Mouse (Mus musculus): ENCODE results near the gene Dhx37.
A peak's percentile ranks its signal among the peaks of the same experiment; 100 is the strongest.
"Not testable (repeated sequence)": the region's sequence is repeated elsewhere in the genome, so short reads cannot be mapped to it uniquely, and the experiment has no call there.

Gene Dhx37

DNA sequence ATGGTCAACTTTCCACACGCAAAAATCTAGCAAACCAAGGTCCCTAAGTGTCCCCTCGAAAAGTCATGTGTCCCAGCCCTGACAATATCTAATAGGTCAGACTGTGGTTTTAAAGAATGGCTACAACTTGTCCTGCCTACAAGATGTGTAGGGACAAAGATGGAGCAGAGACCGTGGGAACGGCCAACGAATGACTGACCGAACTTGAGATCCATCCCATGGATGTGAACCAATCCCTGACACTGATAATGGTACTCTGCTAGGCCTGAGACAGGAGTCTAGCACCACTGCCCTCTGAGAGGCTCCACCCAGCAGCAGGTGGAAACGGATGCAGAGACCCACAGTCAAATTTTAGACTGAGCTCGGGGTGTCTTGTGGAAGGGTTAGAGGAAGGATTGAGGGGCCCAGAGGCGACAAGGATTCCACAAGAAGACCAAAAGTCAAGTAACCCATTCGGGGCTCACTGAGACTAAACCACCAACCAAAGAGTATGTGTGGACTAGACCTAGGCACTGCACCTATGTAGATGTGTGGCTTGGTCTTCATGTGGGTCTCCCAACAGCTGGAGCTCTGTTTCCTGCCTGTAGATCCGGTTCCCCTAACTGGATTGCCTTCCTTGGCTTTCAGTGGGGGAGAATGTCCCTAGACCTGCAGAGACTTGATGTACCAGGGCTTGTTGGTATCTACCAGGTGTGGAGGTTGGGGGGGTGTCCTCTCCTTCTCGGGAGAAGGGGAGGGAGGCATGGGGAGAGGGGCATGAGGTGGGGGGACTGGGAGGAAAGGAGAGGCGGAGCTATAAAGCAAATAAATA lies 26.7 kb downstream of the Dhx37 start:
- DNase-seq, result no peak

DNA sequence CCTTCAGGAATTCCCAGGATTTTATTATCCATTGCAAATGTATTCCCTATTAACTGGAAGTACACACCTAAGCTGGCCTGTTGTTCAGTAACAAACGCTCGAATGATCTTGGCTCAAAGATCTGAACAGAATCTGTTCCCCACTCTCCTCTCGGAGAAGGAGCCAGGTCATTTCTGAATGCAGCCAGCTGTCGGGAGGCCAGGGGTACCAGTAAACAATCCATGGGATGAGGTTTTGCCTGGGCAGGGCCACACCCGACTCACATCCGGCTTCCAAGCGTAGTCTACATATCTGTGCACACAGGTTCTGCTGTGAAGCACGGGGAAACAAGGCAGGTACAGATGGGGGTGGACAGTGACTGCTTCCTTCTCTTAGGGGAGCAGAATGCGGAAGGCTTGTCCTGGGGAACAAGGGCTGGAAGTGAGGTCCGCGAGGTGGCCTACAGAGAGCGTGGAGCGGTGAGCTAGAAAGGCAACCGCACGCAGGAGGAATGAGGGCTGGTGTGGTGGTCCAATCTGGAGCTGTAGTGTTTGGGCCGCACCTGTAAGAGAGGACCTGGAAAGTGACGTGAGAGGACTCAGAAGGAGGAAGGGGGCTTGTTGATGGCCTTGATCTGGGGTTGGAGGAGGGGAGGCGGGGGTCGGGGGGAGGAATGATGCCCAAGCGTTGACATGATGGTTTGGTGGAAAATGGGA lies 27.5 kb downstream of the Dhx37 start:
- DNase-seq, result peak; percentile 78 to 83

GRCm38 (mm10) chr5:125405546-125406248 lies 28.2 kb downstream of the Dhx37 start:
- DNase-seq, result peak; percentile 78 to 92

- peak in 1 of 2 experiments; percentile 51 for DNase-seq
Measured at GRCm38 (mm10) chr5:125404903-125405545, 28.9 kb downstream of the Dhx37 start.

- no peak for DNase-seq
Measured at GRCm38 (mm10) chr5:125404536-125404902, 29.4 kb downstream of the Dhx37 start.

DNA sequence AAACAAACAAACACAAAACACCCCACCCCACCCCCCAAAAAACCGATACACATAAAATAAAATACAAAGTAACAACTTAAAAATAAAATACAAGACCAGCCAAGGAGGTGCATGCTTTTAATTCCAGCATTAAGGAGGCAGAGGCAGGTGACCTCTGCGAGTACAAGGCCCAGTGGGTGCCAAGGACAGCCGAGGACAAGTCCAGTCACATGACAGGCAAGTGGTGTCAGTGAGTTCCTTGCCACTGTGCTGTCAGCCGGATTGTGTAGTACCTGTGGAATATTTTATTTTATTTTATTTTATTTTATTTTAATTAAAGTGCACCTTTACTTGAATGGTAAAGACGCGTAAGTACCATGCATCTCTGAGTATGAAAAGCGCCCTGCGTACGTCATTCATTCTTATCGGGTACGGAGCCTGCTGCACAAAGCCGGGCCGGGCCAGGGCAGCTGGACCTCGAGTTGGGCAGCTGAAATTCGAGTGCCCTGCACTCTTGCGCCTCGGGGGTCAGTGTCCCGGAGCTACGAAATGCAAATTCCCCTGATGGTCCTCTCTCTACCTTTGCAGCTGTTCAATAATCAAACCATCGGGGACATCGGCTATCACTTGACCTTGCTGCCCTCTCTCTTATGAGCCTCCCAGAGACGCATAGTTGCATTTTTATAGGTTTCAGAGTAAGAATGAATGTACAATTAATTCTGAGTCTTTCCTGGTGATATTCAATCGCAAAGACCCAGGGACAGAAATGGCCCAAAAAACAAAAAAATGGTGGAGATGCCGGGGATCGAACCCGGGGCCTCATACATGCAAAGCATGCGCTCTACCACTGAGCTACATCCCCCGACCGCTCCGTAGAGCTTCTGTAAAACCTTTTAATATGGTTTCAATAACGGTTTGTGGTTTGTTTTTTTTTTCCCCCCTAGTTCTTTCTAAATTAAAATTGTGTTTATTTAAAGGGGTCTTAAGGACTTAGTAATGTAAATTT lies 30.1 kb downstream of the Dhx37 start:
- peak; percentile 52 to 74 for DNase-seq

DNA sequence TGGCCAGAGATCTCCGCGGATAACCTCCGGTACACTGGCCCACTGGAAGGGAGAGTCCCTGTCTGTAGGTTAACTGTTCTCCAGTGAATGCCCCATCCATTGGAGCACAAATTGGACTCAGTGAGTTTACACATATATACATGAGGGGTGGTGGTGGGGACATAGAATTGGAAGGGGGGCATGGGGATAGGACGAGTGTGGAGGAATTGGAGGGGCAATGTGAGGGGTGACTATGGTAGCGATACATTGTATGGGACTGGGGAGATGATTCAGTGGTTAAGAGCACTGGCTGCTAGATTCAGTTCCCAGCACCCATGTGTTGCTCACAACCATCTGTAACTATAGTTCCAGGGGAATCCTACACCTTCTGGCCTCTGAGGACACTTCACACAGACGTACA lies 30.9 kb downstream of the Dhx37 start:
- no peak for DNase-seq

GRCm38 (mm10) chr5:125402476-125402875 lies 31.4 kb downstream of the Dhx37 start:
- no peak for DNase-seq

GRCm38 (mm10) chr5:125400903-125401302 lies 33.0 kb downstream of the Dhx37 start:
- no peak for DNase-seq

DNA sequence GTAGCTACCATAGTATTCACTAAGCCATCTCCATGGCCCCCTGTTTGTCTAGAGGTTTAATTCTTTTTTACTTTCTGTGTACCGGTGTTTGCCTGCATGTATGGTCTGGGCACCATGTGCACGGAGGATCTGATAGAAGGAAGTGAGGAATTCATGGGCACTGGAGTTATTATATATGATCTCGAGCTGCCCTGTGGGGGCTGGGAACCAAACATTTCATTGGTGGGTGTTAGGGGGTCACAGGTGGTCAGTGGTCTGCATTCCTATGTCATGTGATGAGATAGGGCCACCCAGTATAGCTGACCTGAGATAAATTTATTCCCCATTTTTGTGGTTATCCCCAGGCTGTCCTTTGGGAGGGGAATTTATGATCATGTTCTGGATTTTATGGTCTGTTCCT lies 38.9 kb downstream of the Dhx37 start:
- DNase-seq, result no peak

- DNase-seq, result peak; percentile 83 to 85
Measured at GRCm38 (mm10) chr5:125393622-125394603, 40.0 kb downstream of the Dhx37 start.

DNA sequence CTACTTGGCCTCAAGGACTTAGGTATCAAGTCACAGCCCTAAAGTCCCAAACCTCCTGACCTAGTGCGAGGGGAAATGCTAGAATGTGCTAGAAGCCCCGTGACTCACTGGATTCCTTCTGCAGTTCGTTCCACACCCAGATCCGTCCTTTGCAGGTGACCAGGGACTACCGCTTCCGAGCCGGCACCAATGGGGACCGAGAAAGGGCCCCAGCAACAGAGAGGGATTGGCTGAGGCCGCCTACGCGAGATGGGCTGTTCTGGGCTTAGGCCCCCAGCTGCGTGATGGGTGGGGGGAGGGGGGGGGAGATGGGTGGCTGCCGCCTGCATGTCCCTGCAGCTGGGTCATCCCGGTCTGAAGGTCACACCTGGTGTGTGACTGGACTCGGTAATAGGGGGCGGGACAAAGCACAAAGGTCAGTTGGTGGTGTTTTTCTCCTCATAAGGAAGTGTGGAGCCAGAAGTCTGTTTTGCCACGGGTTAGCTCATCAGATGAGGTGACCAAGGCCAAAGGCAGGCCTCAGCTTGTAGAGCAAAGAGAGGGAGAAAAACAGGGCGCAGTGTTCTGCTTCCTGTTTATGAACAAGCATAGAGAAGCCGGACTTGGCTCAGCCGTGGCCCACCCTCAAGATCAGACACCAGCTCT lies 40.8 kb downstream of the Dhx37 start:
- DNase-seq, result peak; percentile 98

DNA sequence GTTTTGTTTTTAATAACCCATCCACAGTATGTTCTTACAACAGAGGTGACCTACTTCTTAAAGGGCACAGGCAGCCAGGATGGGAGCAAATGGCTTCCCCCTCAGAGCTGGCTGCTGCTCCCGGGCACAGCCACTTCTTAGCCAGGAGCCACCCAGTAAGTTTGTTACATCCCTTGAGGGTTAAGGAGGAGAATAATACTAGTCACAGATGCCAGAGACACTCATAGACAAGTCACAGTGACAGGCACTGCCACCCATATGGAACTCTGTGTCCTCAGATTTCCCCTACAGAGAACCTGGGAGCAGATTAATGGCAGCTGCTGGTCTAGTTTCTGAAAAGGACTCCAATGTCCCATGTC lies 41.3 kb downstream of the Dhx37 start:
- no peak for DNase-seq

- DNase-seq, result not testable (repeated sequence)
Measured at GRCm38 (mm10) chr5:125392176-125392575, 41.7 kb downstream of the Dhx37 start.

- DNase-seq, result peak; percentile 76 to 77
Measured at GRCm38 (mm10) chr5:125391609-125392008, 42.3 kb downstream of the Dhx37 start.

- no peak for DNase-seq
Measured at GRCm38 (mm10) chr5:125390906-125391477, 42.9 kb downstream of the Dhx37 start.

- peak; percentile 90 to 93 for DNase-seq
Measured at GRCm38 (mm10) chr5:125389579-125390441, 44.1 kb downstream of the Dhx37 start, which contains the start of gene Ubc. TSS of gene Ubc (minus strand) at chr5:125390202.

GRCm38 (mm10) chr5:125389131-125389578 lies 44.8 kb downstream of the Dhx37 start, which contains the start of gene Gm10382:
TSS of gene Gm10382 (plus strand) at chr5:125389322.
- peak; percentile 93 for DNase-seq
